Mouse (Mus musculus) heart, adult 2 months (tissue): ENCODE results near the gene Gm42417.

ENCODE experiments used
- CTCF ChIP-seq: fragments of 200-600 bp; IDR thresholded peaks from 2 replicates; pipeline ENCODE4 v1.8.1; 2022; ENCODE audit warnings: antibody characterized with exemption, mild to moderate bottlenecking, moderate library complexity
- EP300 ChIP-seq: fragments of 200-500 bp; IDR thresholded peaks from 2 replicates; pipeline ENCODE4 v1.6.1; 2011; ENCODE audit warnings: low read depth, low read length, control low read depth; ENCODE audit not compliant: insufficient read depth
- POLR2A ChIP-seq: fragments of 200-500 bp; IDR thresholded peaks from 2 replicates; pipeline ENCODE4 v1.6.1; 2011; ENCODE audit warnings: mild to moderate bottlenecking, low read depth, low read length, control low read depth; ENCODE audit not compliant: insufficient read depth

GRCm38 (mm10) chr1:36523332-36524013, 15.8 kb downstream of the Gm42417 start:
- no peak for TF ChIP-seq CTCF
- no peak for TF ChIP-seq EP300
- TF ChIP-seq POLR2A: no peak
